18 mouse cellular contexts compared by ENCODE assay signal in genomic region chr8:84668081-84668480, GRCm38 (mm10). TPM values are rescaled to one million over a fixed set of nuclear protein-coding genes. Genes with fewer than 3 reads are reported as not detected.
A peak's percentile ranks its signal among the peaks of the same experiment; 100 is the strongest.
DNase-seq lines count a peak whose midpoint lies in the region; ATAC-seq and TF ChIP-seq lines count a peak whose summit lies in the region.
"Had no signal": no experiment of that assay in that cellular context is flagged by ENCODE, and none has a peak within 500 bp of the region (broad histone marks: within the 10 kb centered on the region; RNA-seq: fewer than 3 reads in every experiment).

No protein-coding gene starts in this region.

- H3K27me3 ChIP-seq in lung, embryonic 16.5 days (ENCODE audit: control insufficient read depth, insufficient read depth, low read depth, low read length), result no peaks in the 10 kb centered on the region
- H3K27me3 ChIP-seq in MEL (ENCODE audit: control insufficient read depth in 1 of 2, insufficient read depth in 2 of 2, low read length in 2 of 2), result no peaks in the 10 kb centered on the region
- H3K27me3 ChIP-seq in myocyte (ENCODE audit: control insufficient read depth, insufficient read depth, insufficient read length), result no peaks in the 10 kb centered on the region
- H3K27me3 ChIP-seq: forebrain, embryonic 15.5 days; hindbrain, embryonic 15.5 days had no signal

- no peak for TF ChIP-seq RAD21 in MEL (IDR thresholded peaks at IDR 0.05; ENCODE audit: low read depth, low read length)

- H3K36me3 ChIP-seq in lung, embryonic 16.5 days (ENCODE audit: control insufficient read depth, insufficient read depth, low read length), result peaks cover 11% of the 10 kb centered on the region
- H3K36me3 ChIP-seq in MEL (ENCODE audit: control insufficient read depth in 1 of 2, insufficient read depth in 2 of 2, low read length in 2 of 2) (peaks cover 0 to 10% of the 10 kb centered on the region in 2 experiments; a peak in 2 of 4 replicates), myocyte (ENCODE audit: control insufficient read depth, insufficient read depth) (no peaks in the 10 kb centered on the region)

- H3K79me2 ChIP-seq in MEL (ENCODE audit: control insufficient read depth, insufficient read depth, low read length, poor library complexity), result peaks cover 28% of the 10 kb centered on the region
- no peaks in the 10 kb centered on the region for H3K79me2 ChIP-seq in myocyte (ENCODE audit: control insufficient read depth, insufficient read depth)

- 0 out of 2 replicates have a peak overlapping the region, but pooled peaks have one; percentile 16 for H3K9ac ChIP-seq in lung, embryonic 16.5 days (ENCODE audit: low read length)
- no peak overlapping the region for H3K9ac ChIP-seq in MEL (ENCODE audit: control insufficient read depth, low read depth, low read length, poor library complexity, severe bottlenecking)
- H3K9ac ChIP-seq: forebrain, embryonic 15.5 days; hindbrain, embryonic 15.5 days had no signal

- no peaks in the 10 kb centered on the region for H3K9me3 ChIP-seq in lung, embryonic 16.5 days (ENCODE audit: control insufficient read depth, low read length)
- no peaks in the 10 kb centered on the region for H3K9me3 ChIP-seq in MEL (replicated peaks; ENCODE audit: insufficient read depth, low read length)
- H3K9me3 ChIP-seq: forebrain, embryonic 15.5 days; G1E; heart, embryonic 10.5 days; hindbrain, embryonic 10.5 days; hindbrain, embryonic 15.5 days had no signal

- 54% methylated on average over 1 of the region's 1 CpGs for WGBS in lung, embryonic 16.5 days

- H3K4me3 ChIP-seq in lung, embryonic 16.5 days (ENCODE audit: low read length), result no peak overlapping the region
- H3K4me3 ChIP-seq in MEL (ENCODE audit: control insufficient read depth in 1 of 2, insufficient read depth in 1 of 2, low read depth in 2 of 2, low read length in 2 of 2) (no peak overlapping the region), myocyte (no peak overlapping the region)
- H3K4me3 ChIP-seq: forebrain, embryonic 15.5 days; heart, embryonic 10.5 days; hindbrain, embryonic 10.5 days; hindbrain, embryonic 15.5 days had no signal

- ATAC-seq in lung, embryonic 16.5 days (ENCODE audit: low read depth), result no peak
- ATAC-seq: forebrain, embryonic 15.5 days had no signal

- H3K4me2 ChIP-seq in lung, embryonic 16.5 days (ENCODE audit: low read depth, low read length), result no peak overlapping the region
- H3K4me2 ChIP-seq in myocyte (ENCODE audit: low read depth), result no peak overlapping the region
- H3K4me2 ChIP-seq: forebrain, embryonic 15.5 days; hindbrain, embryonic 15.5 days had no signal

- TF ChIP-seq CTCF in MEL (IDR thresholded peaks at IDR 0.05 in 2 of 3, conservative IDR thresholded peaks at IDR 0.05 in 1 of 3; ENCODE audit: control insufficient read depth in 1 of 3, insufficient read depth in 1 of 3, low read depth in 2 of 3, low read length in 3 of 3, poor library complexity in 1 of 3, severe bottlenecking in 1 of 3), result no peak

- H3ac ChIP-seq in myocyte (ENCODE audit: control insufficient read depth, insufficient read length), result no peak overlapping the region

- TF ChIP-seq POLR2A in MEL (IDR thresholded peaks at IDR 0.05; ENCODE audit: control insufficient read depth in 1 of 2, insufficient read depth in 1 of 2, low read depth in 1 of 2, low read length in 2 of 2, poor library complexity in 1 of 2) (no peak), myocyte (IDR thresholded peaks at IDR 0.05; ENCODE audit: insufficient read length, low read depth) (no peak)

- peaks cover 5% of the 10 kb centered on the region for H3K4me1 ChIP-seq in lung, embryonic 16.5 days (replicated peaks; ENCODE audit: control insufficient read depth, insufficient read depth, low read length)
- H3K4me1 ChIP-seq in MEL (ENCODE audit: control insufficient read depth in 1 of 2, insufficient read depth in 2 of 2, low read length in 2 of 2), result peaks cover 0 to 15% of the 10 kb centered on the region in 2 experiments; a peak in 2 of 4 replicates

- TF ChIP-seq EP300 in MEL (IDR thresholded peaks at IDR 0.05; ENCODE audit: low read depth in 1 of 2, low read length in 2 of 2), result no peak

- DNase-seq in lung, postnatal 10 days, result no peak
- DNase-seq in MEL (ENCODE audit: low read depth, low spot score), result no peak
- DNase-seq in heart, postnatal 10 days, result no peak
- no peak for DNase-seq in left cerebral cortex, adult 9 months (ENCODE audit: low spot score in 2 of 2)
- no peak for DNase-seq in urinary bladder, adult 18-20 months (ENCODE audit: low spot score in 2 of 2)
- DNase-seq: adrenal gland, postnatal 10 days; cerebellum, adult 11 months; cerebellum, adult 9-10 months; cerebellum, postnatal 25 days; gastrocnemius, postnatal 10 days; heart, adult 18-20 months had no signal

- intact Hi-C loops in heart, postnatal 10 days (cut with DNase I), result no loop called here

- H3K27ac ChIP-seq in lung, embryonic 16.5 days (ENCODE audit: low read length), result no peak overlapping the region
- no peak overlapping the region for H3K27ac ChIP-seq in MEL (ENCODE audit: control insufficient read depth, low read depth, low read length)
- H3K27ac ChIP-seq: forebrain, embryonic 15.5 days; heart, embryonic 10.5 days; hindbrain, embryonic 10.5 days; hindbrain, embryonic 15.5 days had no signal

TF ChIP-seq in MEL, 35 proteins besides CTCF, POLR2A, EP300 and RAD21:
- TF ChIP-seq BHLHE40 (IDR thresholded peaks at IDR 0.05; ENCODE audit: borderline replicate concordance, low read depth, low read length) (no peak), SIN3A (IDR thresholded peaks at IDR 0.05; ENCODE audit: low read length) (no peak), ZMIZ1 (IDR thresholded peaks at IDR 0.05; ENCODE audit: low read depth, low read length) (peak; percentile 16; the same call in 1 of the 2 replicates)
TF ChIP-seq in MEL: peak in this region for 1.

TF ChIP-seq in myocyte, 11 proteins besides CTCF, POLR2A, EP300 and RAD21:
- TF ChIP-seq MAX (IDR thresholded peaks at IDR 0.05; ENCODE audit: low read depth) (no peak), POLR2AphosphoS2 (IDR thresholded peaks at IDR 0.05; ENCODE audit: insufficient read length, low read depth) (peak; percentile 20)

RNA-seq across cellular contexts. Expression of gene Ier2, which starts 5.4 kb away (rescaled TPM):
- polyA plus RNA-seq in lung, embryonic 16.5 days (2015; fragmentation: Nextera tagmentation; extraction: Ambion mirVana), result 83.2 and 87.4 TPM in 2 replicates
- 22.5 and 24.4 TPM in 2 replicates for total RNA-seq in MEL (2012; rRNA removed)
- polyA plus RNA-seq in MEL (2012; ENCODE audit: insufficient read depth in 1 of 2, insufficient read length in 2 of 2, low read depth in 1 of 2, low replicate concordance in 2 of 2, missing spikeins in 1 of 2) (100 to 1,000 TPM in 1 of 2 experiments, 10 to 100 TPM in 1; 37.7 to 258 TPM), myocyte (2012; fragmentation: generic; extraction: Trizol) (75.7 TPM)
- total RNA-seq in heart, postnatal 10 days (2021), result 10 to 100 TPM; 30.8 to 31.4 TPM

RNA-seq across cellular contexts. Expression of gene Trmt1, which starts 18.0 kb away (rescaled TPM):
- 54.7 and 58.8 TPM in 2 replicates for polyA plus RNA-seq in lung, embryonic 16.5 days (2015; fragmentation: Nextera tagmentation; extraction: Ambion mirVana)
- total RNA-seq in MEL (2012; rRNA removed), result 154 and 183 TPM in 2 replicates
- polyA plus RNA-seq in MEL (2012; ENCODE audit: insufficient read depth in 1 of 2, insufficient read length in 2 of 2, low read depth in 1 of 2, low replicate concordance in 2 of 2, missing spikeins in 1 of 2), result 100 to 1,000 TPM in 1 of 2 experiments, not detected in 1; 221 TPM
- 94.4 TPM for polyA plus RNA-seq in myocyte (2012; fragmentation: generic; extraction: Trizol)
- total RNA-seq in heart, postnatal 10 days (2021), result 10 to 100 TPM; 40.3 to 40.6 TPM

RNA-seq across cellular contexts. Expression of gene Nacc1, which starts 19.6 kb away (rescaled TPM):
- 16.9 and 19.5 TPM in 2 replicates for polyA plus RNA-seq in lung, embryonic 16.5 days (2015; fragmentation: Nextera tagmentation; extraction: Ambion mirVana)
- 42.5 and 45.3 TPM in 2 replicates for total RNA-seq in MEL (2012; rRNA removed)
- polyA plus RNA-seq in MEL (2012; ENCODE audit: insufficient read depth in 1 of 2, insufficient read length in 2 of 2, low read depth in 1 of 2, low replicate concordance in 2 of 2, missing spikeins in 1 of 2) (100 to 1,000 TPM in 1 of 2 experiments, not detected in 1; 106 TPM), myocyte (2012; fragmentation: generic; extraction: Trizol) (56.1 TPM)
- total RNA-seq in heart, postnatal 10 days (2021), result 10 to 100 TPM; 50.2 TPM

RNA-seq across cellular contexts. Expression of gene Lyl1, which starts 33.2 kb away (rescaled TPM):
- 11.4 and 12.5 TPM in 2 replicates for polyA plus RNA-seq in lung, embryonic 16.5 days (2015; fragmentation: Nextera tagmentation; extraction: Ambion mirVana)
- 75.5 and 88.7 TPM in 2 replicates for total RNA-seq in MEL (2012; rRNA removed)
- polyA plus RNA-seq in MEL (2012; ENCODE audit: insufficient read depth in 1 of 2, insufficient read length in 2 of 2, low read depth in 1 of 2, low replicate concordance in 2 of 2, missing spikeins in 1 of 2) (100 to 1,000 TPM; 136 to 149 TPM), myocyte (2012; fragmentation: generic; extraction: Trizol) (not detected)
- 1 to 10 TPM; 8.4 to 9.1 TPM for total RNA-seq in heart, postnatal 10 days (2021)

RNA-seq across cellular contexts. Expression of gene G430095P16Rik, which starts 54.7 kb away (rescaled TPM):
- polyA plus RNA-seq in lung, embryonic 16.5 days (2015; fragmentation: Nextera tagmentation; extraction: Ambion mirVana), result 3.1 and 3.7 TPM in 2 replicates
- total RNA-seq in MEL (2012; rRNA removed), result 5.6 and 7.9 TPM in 2 replicates
- polyA plus RNA-seq in MEL (2012; ENCODE audit: insufficient read depth in 1 of 2, insufficient read length in 2 of 2, low read depth in 1 of 2, low replicate concordance in 2 of 2, missing spikeins in 1 of 2) (10 to 100 TPM in 1 of 2 experiments, not detected in 1; 17.1 TPM), myocyte (2012; fragmentation: generic; extraction: Trizol) (9.4 TPM)
- total RNA-seq in heart, postnatal 10 days (2021), result under 1 TPM; 0.50 to 0.89 TPM
